Mouse (Mus musculus): ENCODE measurements around the gene Tmcc1.

GRCm38 (mm10) chr6:116077608-116078007 is 115.7 kb downstream of the Tmcc1 start:
- no peak for TF ChIP-seq POLR2A (IDR thresholded peaks at IDR 0.05; ENCODE audit: insufficient read depth, low read depth, low read length)
- TF ChIP-seq CTCF (IDR thresholded peaks at IDR 0.05; ENCODE audit: insufficient read depth, low read depth, low read length) = no peak
